Comparison of ENCODE assay signal across 11 mouse cellular contexts in genomic region chr9:99869936-99870779, GRCm38 (mm10). TPM values are rescaled to one million over a fixed set of nuclear protein-coding genes. Genes with fewer than 3 reads are reported as not detected.
DNase-seq lines count a peak whose midpoint lies in the region; ATAC-seq and TF ChIP-seq lines count a peak whose summit lies in the region.
"Had no signal": no experiment of that assay in that cellular context is flagged by ENCODE, and none has a peak within 500 bp of the region (broad histone marks: within the 10 kb centered on the region; RNA-seq: fewer than 3 reads in every experiment).

No protein-coding gene starts in this region.

- DNase-seq in intestine, embryonic 14.5 days (ENCODE audit: low spot score): peak; percentile 73
- peak; percentile 51 for DNase-seq in embryo, embryonic 10.5 days (ENCODE audit: low spot score)
- no peak for DNase-seq in stomach, postnatal 0 days (ENCODE audit: low spot score)
- no peak for DNase-seq in layer of hippocampus, adult 9-10 months (ENCODE audit: low spot score)
- no peak for DNase-seq in kidney, postnatal 25 days
- DNase-seq: cerebellum, postnatal 36 days; liver, embryonic 13.5 days had no signal

- H3K9me3 ChIP-seq in intestine, embryonic 14.5 days (ENCODE audit: control insufficient read depth, low read length): no peaks in the 10 kb centered on the region
- no peaks in the 10 kb centered on the region for H3K9me3 ChIP-seq in intestine, embryonic 15.5 days
- H3K9me3 ChIP-seq in hindbrain, embryonic 13.5 days: no peaks in the 10 kb centered on the region
- no peaks in the 10 kb centered on the region for H3K9me3 ChIP-seq in midbrain, embryonic 16.5 days (replicated peaks; ENCODE audit: control insufficient read depth, low read length, poor library complexity, severe bottlenecking)
- H3K9me3 ChIP-seq in stomach, postnatal 0 days (ENCODE audit: control insufficient read depth, low read length): no peaks in the 10 kb centered on the region
- H3K9me3 ChIP-seq: liver, embryonic 13.5 days had no signal

- no peak overlapping the region for H3K4me3 ChIP-seq in intestine, embryonic 14.5 days (ENCODE audit: low read depth, low read length)
- no peak overlapping the region for H3K4me3 ChIP-seq in intestine, embryonic 15.5 days (replicated peaks)
- peak overlapping the region; percentile 1; the same call in 1 of the 2 replicates for H3K4me3 ChIP-seq in hindbrain, embryonic 13.5 days
- H3K4me3 ChIP-seq in midbrain, embryonic 16.5 days (ENCODE audit: low read depth, low read length): peak overlapping the region; percentile 38
- H3K4me3 ChIP-seq in stomach, postnatal 0 days (ENCODE audit: low read depth, low read length): no peak overlapping the region
- H3K4me3 ChIP-seq: liver, embryonic 13.5 days had no signal

- no peak overlapping the region for H3K4me2 ChIP-seq in intestine, embryonic 14.5 days (ENCODE audit: low read length)
- H3K4me2 ChIP-seq in intestine, embryonic 15.5 days (replicated peaks): no peak overlapping the region
- H3K4me2 ChIP-seq in hindbrain, embryonic 13.5 days: peak overlapping the region; percentile 43
- peak overlapping the region; percentile 52 for H3K4me2 ChIP-seq in midbrain, embryonic 16.5 days (ENCODE audit: low read length)
- H3K4me2 ChIP-seq in stomach, postnatal 0 days (replicated peaks; ENCODE audit: low read depth): no peak overlapping the region
- H3K4me2 ChIP-seq: liver, embryonic 13.5 days had no signal

- no peaks in the 10 kb centered on the region for H3K36me3 ChIP-seq in intestine, embryonic 14.5 days (ENCODE audit: control insufficient read depth, insufficient read depth, low read length)
- no peaks in the 10 kb centered on the region for H3K36me3 ChIP-seq in intestine, embryonic 15.5 days
- no peaks in the 10 kb centered on the region for H3K36me3 ChIP-seq in hindbrain, embryonic 13.5 days
- no peaks in the 10 kb centered on the region for H3K36me3 ChIP-seq in midbrain, embryonic 16.5 days (ENCODE audit: control insufficient read depth, insufficient read depth, low read length)
- H3K36me3 ChIP-seq in stomach, postnatal 0 days (ENCODE audit: control insufficient read depth, insufficient read depth, low read length): no peaks in the 10 kb centered on the region
- H3K36me3 ChIP-seq: liver, embryonic 13.5 days had no signal

- no peak for TF ChIP-seq CTCF in stomach, postnatal 0 days (IDR thresholded peaks at IDR 0.05; ENCODE audit: low read depth)

- peaks cover 100% of the 10 kb centered on the region for H3K27me3 ChIP-seq in intestine, embryonic 14.5 days (replicated peaks; ENCODE audit: control insufficient read depth, insufficient read depth, low read length)
- H3K27me3 ChIP-seq in intestine, embryonic 15.5 days (replicated peaks): peaks cover 90% of the 10 kb centered on the region
- peaks cover 97% of the 10 kb centered on the region for H3K27me3 ChIP-seq in hindbrain, embryonic 13.5 days
- H3K27me3 ChIP-seq in midbrain, embryonic 16.5 days (ENCODE audit: control insufficient read depth, insufficient read depth, low read depth, low read length): peaks cover 33% of the 10 kb centered on the region
- H3K27me3 ChIP-seq in stomach, postnatal 0 days (ENCODE audit: control insufficient read depth, insufficient read depth, low read length): peaks cover 23% of the 10 kb centered on the region; the same call in 1 of the 2 replicates

- no peak for TF ChIP-seq EP300 in stomach, postnatal 0 days (optimal IDR thresholded peaks at IDR 0.05)

- WGBS in intestine, embryonic 14.5 days: under 1% methylated on average over 34 of the region's 34 CpGs
- WGBS in intestine, embryonic 15.5 days: 1% methylated on average over 34 of the region's 34 CpGs
- under 1% methylated on average over 34 of the region's 34 CpGs for WGBS in hindbrain, embryonic 13.5 days
- 2% methylated on average over 34 of the region's 34 CpGs for WGBS in midbrain, embryonic 16.5 days
- 1% methylated on average over 34 of the region's 34 CpGs for WGBS in stomach, postnatal 0 days

- no peak overlapping the region for H3K27ac ChIP-seq in intestine, embryonic 14.5 days (ENCODE audit: low read depth)
- no peak overlapping the region for H3K27ac ChIP-seq in intestine, embryonic 15.5 days
- H3K27ac ChIP-seq in hindbrain, embryonic 13.5 days: peak overlapping the region; percentile 62
- H3K27ac ChIP-seq in midbrain, embryonic 16.5 days (ENCODE audit: low read length): peak overlapping the region; percentile 87
- H3K27ac ChIP-seq in stomach, postnatal 0 days (replicated peaks): no peak overlapping the region
- H3K27ac ChIP-seq: liver, embryonic 13.5 days had no signal

- H3K9ac ChIP-seq in intestine, embryonic 14.5 days (ENCODE audit: low read length): no peak overlapping the region
- no peak overlapping the region for H3K9ac ChIP-seq in intestine, embryonic 15.5 days
- H3K9ac ChIP-seq in hindbrain, embryonic 13.5 days: no peak overlapping the region
- peak overlapping the region; percentile 44; the same call in 1 of the 2 replicates for H3K9ac ChIP-seq in midbrain, embryonic 16.5 days (ENCODE audit: low read depth, low read length)
- H3K9ac ChIP-seq in stomach, postnatal 0 days (ENCODE audit: low read length): no peak overlapping the region
- H3K9ac ChIP-seq: liver, embryonic 13.5 days had no signal

- H3K4me1 ChIP-seq in intestine, embryonic 14.5 days (replicated peaks; ENCODE audit: control insufficient read depth, insufficient read depth, low read length): no peaks in the 10 kb centered on the region
- H3K4me1 ChIP-seq in intestine, embryonic 15.5 days (replicated peaks): peaks cover 15% of the 10 kb centered on the region
- H3K4me1 ChIP-seq in hindbrain, embryonic 13.5 days (replicated peaks): peaks cover 42% of the 10 kb centered on the region
- H3K4me1 ChIP-seq in midbrain, embryonic 16.5 days (ENCODE audit: control insufficient read depth, insufficient read depth, low read length): peaks cover 15% of the 10 kb centered on the region
- H3K4me1 ChIP-seq in stomach, postnatal 0 days (replicated peaks; ENCODE audit: control insufficient read depth, insufficient read depth): 0 out of 2 replicates have a peak, but pooled peaks cover 2% of the 10 kb centered on the region
- H3K4me1 ChIP-seq: liver, embryonic 13.5 days had no signal

- ATAC-seq in intestine, embryonic 14.5 days (replicated peaks; ENCODE audit: low FRiP score, low TSS enrichment, low read depth): no peak
- no peak for ATAC-seq in intestine, embryonic 15.5 days
- ATAC-seq in hindbrain, embryonic 13.5 days (ENCODE audit: low FRiP score): no peak
- ATAC-seq in midbrain, embryonic 16.5 days: no peak
- no peak for ATAC-seq in stomach, postnatal 0 days (ENCODE audit: low FRiP score, low TSS enrichment)

RNA-seq across cellular contexts. Expression of gene Sox14, which starts 5.8 kb away (rescaled TPM):
- not detected in 2 replicates for polyA plus RNA-seq in intestine, embryonic 14.5 days (2014; fragmentation: Nextera tagmentation; extraction: Ambion mirVana)
- not detected in 2 replicates for polyA plus RNA-seq in intestine, embryonic 15.5 days (2015; fragmentation: Nextera tagmentation; extraction: Ambion mirVana)
- 23.9 and 24.5 TPM in 2 replicates for polyA plus RNA-seq in hindbrain, embryonic 13.5 days (2015; fragmentation: Nextera tagmentation; extraction: Ambion mirVana)
- polyA plus RNA-seq in midbrain, embryonic 16.5 days (2015; fragmentation: Nextera tagmentation; extraction: Ambion mirVana): 60.0 and 76.6 TPM in 2 replicates
- polyA plus RNA-seq in stomach, postnatal 0 days (2015; fragmentation: Nextera tagmentation; extraction: Ambion mirVana): not detected in 2 replicates
- polyA plus RNA-seq: intestine, embryonic 16.5 days; liver, embryonic 13.5 days had no signal

Comparison
In these comparisons a context has a peak if more than half of its experiments do, and no peak if none do; other contexts are left out.
1. DNase-seq: peak in intestine, embryonic 14.5 days (single experiment) and embryo, embryonic 10.5 days (single experiment); none in stomach, postnatal 0 days (single experiment), layer of hippocampus, adult 9-10 months (single experiment) and kidney, postnatal 25 days (0 of 2).
2. H3K27ac ChIP-seq: peak in hindbrain, embryonic 13.5 days (single experiment) and midbrain, embryonic 16.5 days (single experiment); none in intestine, embryonic 14.5 days (single experiment), intestine, embryonic 15.5 days (single experiment) and stomach, postnatal 0 days (single experiment).
3. H3K4me2 ChIP-seq: peak in hindbrain, embryonic 13.5 days (single experiment) and midbrain, embryonic 16.5 days (single experiment); none in intestine, embryonic 14.5 days (single experiment), intestine, embryonic 15.5 days (single experiment) and stomach, postnatal 0 days (single experiment).
4. H3K4me3 ChIP-seq: peak in hindbrain, embryonic 13.5 days (single experiment) and midbrain, embryonic 16.5 days (single experiment); none in intestine, embryonic 14.5 days (single experiment), intestine, embryonic 15.5 days (single experiment) and stomach, postnatal 0 days (single experiment).
5. RNA of gene Sox14, which starts 5.8 kb away (polyA plus RNA-seq): 60.0 to 76.6 TPM in midbrain, embryonic 16.5 days and 23.9 to 24.5 TPM in hindbrain, embryonic 13.5 days; not detected in intestine, embryonic 14.5 days, not detected in intestine, embryonic 15.5 days and not detected in stomach, postnatal 0 days; every median in the first group is over 10 times any median in the second.